Mouse (Mus musculus): ENCODE data around the gene Zdhhc22.

- TF ChIP-seq POLR2A (IDR thresholded peaks at IDR 0.05; ENCODE audit: control insufficient read depth, low read depth, low read length), result no peak
- no peak for TF ChIP-seq CTCF (IDR thresholded peaks at IDR 0.05; ENCODE audit: control insufficient read depth, insufficient read depth, insufficient replicate concordance, low read depth, low read length)
Observed at GRCm38 (mm10) chr12:87018756-87019155, 28.5 kb upstream of the Zdhhc22 start.
